Mouse (Mus musculus) liver, adult 2 months (tissue): ENCODE measurements at regions not wholly inside any gene's neighbourhood (a gene's known extent, or its start where the extent isn't known, plus 50 kb on each side); places are given as distances from the start of the nearest gene placed in this dataset.

Source experiments
- CTCF ChIP-seq: fragments of 200-500 bp; IDR thresholded peaks from 2 replicates; pipeline ENCODE4 v1.5.1; 2011; ENCODE audit warnings: low read depth, low read length, control low read depth
- POLR2A ChIP-seq: fragments of 200-500 bp; IDR thresholded peaks from 2 replicates; pipeline ENCODE4 v1.6.1; 2011; ENCODE audit warnings: low read length, control low read depth; ENCODE audit not compliant: insufficient read depth; ENCODE audit errors: extremely low read depth

GRCm38 (mm10) chr8:5285708-5286161 is 180.6 kb upstream of the Slc10a2 start:
- TF ChIP-seq CTCF = no peak
- no peak for TF ChIP-seq POLR2A
